Mouse (Mus musculus): ENCODE measurements around the gene Serpinb6d.

The Serpinb6d gene

DNA sequence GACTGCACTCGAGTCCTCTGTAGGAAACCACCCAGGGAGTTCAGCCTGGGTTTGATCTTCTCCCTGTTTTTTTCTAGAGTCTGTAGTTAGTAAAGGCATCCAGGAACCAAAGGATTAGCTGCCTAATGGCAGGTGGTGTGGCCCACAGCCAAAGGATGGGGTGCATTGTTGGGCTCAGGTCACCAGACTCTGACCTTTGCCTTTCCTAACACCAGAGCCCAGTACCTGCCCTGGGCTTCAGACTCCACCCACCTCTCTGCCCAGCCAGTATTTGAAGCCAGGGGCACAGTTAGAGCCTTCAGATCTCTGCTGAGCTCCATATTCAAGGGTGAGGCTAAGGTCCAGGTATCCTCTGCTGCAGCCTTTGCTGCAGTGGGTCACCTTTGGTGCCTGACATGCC, at the start of gene Serpinb6d:
Serpinb6d (plus strand) TSS at position 301 of the 400 bp plus-strand sequence.
- no peak for DNase-seq (ENCODE audit: low read depth, low spot score)

DNA sequence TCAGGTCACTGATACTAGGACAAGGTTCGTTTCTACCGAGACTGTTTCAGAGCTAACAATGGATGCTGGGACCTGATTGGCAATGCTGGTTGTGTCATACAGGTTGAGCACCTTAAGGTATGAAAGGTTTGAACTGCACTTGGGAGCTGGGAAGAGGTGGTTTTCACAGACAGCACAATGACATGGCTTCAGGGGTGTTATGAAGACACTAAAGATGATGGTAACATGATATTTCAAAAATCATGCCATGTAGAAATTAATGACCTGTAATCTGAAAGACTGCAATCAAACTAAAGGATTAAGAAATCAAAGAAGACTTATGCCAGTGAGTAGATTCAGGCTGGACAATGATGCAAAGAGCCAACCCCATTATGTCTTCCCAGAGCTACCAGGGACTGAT, 38.3 kb upstream of the Serpinb6d start:
- no peak for DNase-seq (ENCODE audit: low read depth, low spot score)

DNA sequence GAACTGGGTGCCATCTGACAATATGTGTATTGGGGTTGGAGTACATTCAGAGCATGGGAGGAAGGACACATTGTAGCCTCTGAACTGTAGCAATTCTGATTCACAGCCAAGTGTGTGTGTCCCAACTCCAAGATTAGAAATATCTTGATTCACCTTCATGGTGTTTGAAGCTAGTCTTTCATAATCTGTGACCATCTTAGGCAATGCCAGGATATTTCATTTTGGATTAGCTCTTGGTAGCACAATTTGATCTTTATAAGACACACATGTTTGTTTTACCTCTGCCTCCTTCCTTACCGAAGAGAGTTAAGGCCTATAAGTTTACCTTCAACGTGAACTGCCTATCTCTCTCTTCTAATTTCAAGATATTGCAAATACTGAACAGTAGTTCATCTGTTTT, 18.7 kb upstream of the Serpinb6d start:
- DNase-seq (ENCODE audit: low read depth, low spot score), result no peak

DNA sequence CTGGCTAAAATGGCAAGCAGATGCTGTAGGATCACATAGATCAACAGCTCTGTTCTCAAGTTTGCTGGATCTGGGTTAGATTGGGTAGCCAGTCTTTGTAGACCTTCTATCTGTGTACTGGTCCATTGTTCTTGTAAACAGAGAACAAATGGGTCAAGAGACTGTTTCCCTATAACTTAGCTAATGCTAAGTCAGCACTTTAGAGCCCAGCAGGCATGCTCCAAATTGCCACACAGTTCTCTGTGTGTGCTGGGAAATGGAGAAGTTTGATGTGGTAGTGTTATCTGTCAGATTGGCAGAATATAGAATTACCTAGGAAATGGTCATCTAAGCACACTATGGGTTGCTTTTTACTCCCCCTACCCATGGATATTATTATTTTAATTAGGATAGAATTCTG, 1.3 kb downstream of the Serpinb6d start:
- DNase-seq (ENCODE audit: low read depth, low spot score), result no peak

DNA sequence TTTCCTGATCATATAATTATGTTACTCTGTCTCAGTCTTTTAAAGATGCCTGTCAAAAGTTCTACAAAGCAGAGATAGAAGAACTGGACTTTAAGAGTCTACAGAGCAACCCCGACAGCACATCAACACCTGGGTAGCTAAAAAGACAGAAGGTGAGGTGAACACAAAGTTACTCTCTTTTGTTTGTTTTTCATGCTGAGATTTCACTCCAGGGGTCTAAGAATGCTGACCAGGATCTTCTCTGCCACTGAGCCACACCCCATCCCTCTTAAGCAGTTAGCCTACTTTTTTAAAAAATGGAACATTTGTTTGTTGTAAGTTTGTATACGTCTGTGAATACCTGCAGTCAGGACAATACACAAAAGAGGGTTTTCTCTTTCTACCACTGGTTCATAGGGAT, 59.1 kb downstream of the Serpinb6d start:
- DNase-seq (ENCODE audit: low read depth, low spot score), result no peak

Measured in mesoderm, embryonic 11.5 days (tissue).